Mouse (Mus musculus) limb, embryonic 11.5 days (tissue): ENCODE results near the gene Slx4ip. TPM values are rescaled to one million over a fixed set of nuclear protein-coding genes. Genes with fewer than 3 reads are reported as not detected.
A peak's percentile ranks its signal among the peaks of the same experiment; 100 is the strongest.

ENCODE experiments used
- ATAC-seq: fragments of 200-750 bp; cut with Nextera tagmentation; 2 replicates; pipeline ENCODE4 v1.8.0; 2017; ENCODE audit warnings: low read depth; ENCODE audit not compliant: insufficient number of reproducible peaks, low FRiP score, low TSS enrichment
- DNase-seq: peaks from one replicate; pipeline ENCODE4 v3.0.0-alpha.2; 2015; ENCODE audit warnings: low spot score
- H3K27ac ChIP-seq: fragments of 300-500 bp; sonication (generic); replicated peaks from 2 replicates; pipeline ENCODE4 v1.5.1; 2014; ENCODE audit warnings: low read depth, mild to moderate bottlenecking, low read length
- H3K27me3 ChIP-seq: fragments of 300-500 bp; sonication (generic); 2 replicates; pipeline ENCODE4 v1.6.1; 2014; ENCODE audit warnings: mild to moderate bottlenecking, low read length, mixed read lengths; ENCODE audit not compliant: control insufficient read depth, insufficient read depth
- H3K36me3 ChIP-seq: fragments of 300-500 bp; sonication (generic); 2 replicates; pipeline ENCODE4 v1.6.1; 2014; ENCODE audit warnings: mild to moderate bottlenecking, low read length, moderate library complexity, mixed read lengths; ENCODE audit not compliant: control insufficient read depth, insufficient read depth
- H3K4me1 ChIP-seq: fragments of 300-500 bp; sonication (generic); 2 replicates; pipeline ENCODE4 v1.6.1; 2014; ENCODE audit warnings: low read length, mixed read lengths; ENCODE audit not compliant: control insufficient read depth, insufficient read depth
- H3K4me2 ChIP-seq: fragments of 300-500 bp; sonication (generic); 2 replicates; pipeline ENCODE4 v1.6.1; 2014; ENCODE audit warnings: low read depth, mild to moderate bottlenecking, moderate library complexity; ENCODE audit not compliant: severe bottlenecking
- H3K4me3 ChIP-seq: fragments of 300-500 bp; sonication (generic); 2 replicates; pipeline ENCODE4 v1.5.1; 2014; ENCODE audit warnings: low read depth, low read length
- H3K9ac ChIP-seq: fragments of 300-500 bp; sonication (generic); 2 replicates; pipeline ENCODE4 v1.6.1; 2014; ENCODE audit warnings: mild to moderate bottlenecking, low read length
- H3K9me3 ChIP-seq: fragments of 300-500 bp; sonication (generic); 2 replicates; pipeline ENCODE4 v1.6.1; 2016; ENCODE audit warnings: low read length; ENCODE audit not compliant: control insufficient read depth
- WGBS: fragments of 180-500 bp; shearing (Covaris S2); extraction: QIAGEN DNeasy Blood & Tissue Kit; methylation state at CpG from one replicate; pipeline ENCODE4 v1.1.7; 2014; 5-methylcytosine and 5-hydroxymethylcytosine counted together
- polyA plus RNA-seq: library from polyadenylated mRNA; unstranded; fragments of >200 nt; fragmentation: Nextera tagmentation; extraction: Ambion mirVana; gene quantifications from 2 replicates; pipeline ENCODE4 v1.2.1, GENCODE M21; 2014

The Slx4ip gene
- polyA plus RNA-seq, 1 experiment from 2014 or later = 8.5 TPM

GRCm38 (mm10) chr2:137093298-137093630 is 202.2 kb downstream of the Slx4ip start:
- H3K27ac ChIP-seq = no peak overlapping the region
- DNase-seq (no peak), ATAC-seq (no peak)
- peaks cover 2% of the 10 kb centered on the region; the same call in 1 of the 2 replicates for H3K36me3 ChIP-seq
- H3K4me2 ChIP-seq = no peak overlapping the region
- H3K9ac ChIP-seq = no peak overlapping the region
- WGBS = 86% methylated on average over 7 of the region's 7 CpGs
- H3K27me3 ChIP-seq = no peaks in the 10 kb centered on the region
- H3K4me1 ChIP-seq = peaks cover 4% of the 10 kb centered on the region
- no peak overlapping the region for H3K4me3 ChIP-seq
- H3K9me3 ChIP-seq = no peaks in the 10 kb centered on the region

- H3K27ac ChIP-seq = no peak overlapping the region
These were observed 203.3 kb downstream of the Slx4ip start for GRCm38 (mm10) chr2:137094301-137094700.

GRCm38 (mm10) chr2:137096981-137097460 is 206.0 kb downstream of the Slx4ip start:
- DNase-seq = peak; percentile 42
- WGBS = 16% methylated on average over 5 of the region's 5 CpGs

More at GRCm38 (mm10) chr2:137094301-137094700, 203.3 kb downstream of the Slx4ip start:
- peaks cover 2% of the 10 kb centered on the region; the same call in 1 of the 2 replicates for H3K36me3 ChIP-seq
- DNase-seq (no peak), ATAC-seq (no peak)
- no peak overlapping the region for H3K4me2 ChIP-seq
- H3K4me1 ChIP-seq = peaks cover 13% of the 10 kb centered on the region
- no peaks in the 10 kb centered on the region for H3K9me3 ChIP-seq
- WGBS = 75% methylated on average over 8 of the region's 8 CpGs
- no peak overlapping the region for H3K4me3 ChIP-seq
- H3K27me3 ChIP-seq = no peaks in the 10 kb centered on the region
- no peak overlapping the region for H3K9ac ChIP-seq

DNA sequence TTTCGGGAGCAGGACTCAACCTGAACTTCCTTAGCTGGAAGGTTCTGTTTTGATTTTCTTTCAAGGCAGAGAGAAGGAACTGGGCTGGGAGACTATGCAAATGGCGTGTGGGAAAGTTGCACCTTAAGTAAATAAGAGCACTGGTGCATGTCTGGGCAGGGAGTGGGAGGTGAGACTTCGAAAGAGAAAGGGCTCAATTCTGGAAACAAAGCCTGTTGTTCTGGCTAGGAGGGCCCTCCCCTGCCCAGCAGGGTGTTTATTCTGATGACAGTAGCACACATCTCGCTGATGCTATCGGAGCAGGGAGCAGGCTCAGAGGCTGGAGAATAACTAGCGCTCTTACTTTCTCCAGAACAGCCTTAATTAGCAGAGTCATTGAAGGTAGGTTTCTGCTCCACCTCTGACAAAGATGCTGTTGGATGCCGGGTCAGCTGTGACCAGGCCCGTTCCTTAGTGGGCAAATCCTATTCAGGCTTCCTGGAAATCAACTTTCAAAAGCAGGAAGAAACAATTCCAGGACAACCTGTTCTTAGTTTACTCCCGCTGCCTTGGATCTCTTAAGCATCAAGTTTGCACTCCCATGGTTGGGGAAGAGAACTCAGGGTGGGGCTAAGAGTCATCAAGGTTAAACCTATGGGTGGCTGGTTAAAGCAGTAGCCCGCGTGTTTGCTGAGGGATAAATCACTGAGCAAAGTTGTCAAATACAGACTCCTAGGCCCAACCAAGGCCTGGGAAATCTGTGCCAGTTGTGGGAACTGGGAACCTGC is 207.4 kb downstream of the Slx4ip start:
- Histone ChIP-seq H3K4me2 (no peak overlapping the region), H3K4me1 (peaks cover 19% of the 10 kb centered on the region), H3K27ac (no peak overlapping the region; the same call in 1 of the 2 replicates), H3K9me3 (no peaks in the 10 kb centered on the region), H3K4me3 (no peak overlapping the region), H3K27me3 (no peaks in the 10 kb centered on the region), H3K9ac (no peak overlapping the region), H3K36me3 (peaks cover 4% of the 10 kb centered on the region)
- ATAC-seq (no peak), DNase-seq (no peak)
- 29% methylated on average over 11 of the region's 11 CpGs for WGBS

More at GRCm38 (mm10) chr2:137096981-137097460, 206.0 kb downstream of the Slx4ip start:
- H3K9ac ChIP-seq = no peak overlapping the region
- no peaks in the 10 kb centered on the region for H3K27me3 ChIP-seq
- H3K4me3 ChIP-seq = no peak overlapping the region
- H3K27ac ChIP-seq = no peak overlapping the region
- H3K36me3 ChIP-seq = peaks cover 2% of the 10 kb centered on the region; the same call in 1 of the 2 replicates
- peaks cover 19% of the 10 kb centered on the region for H3K4me1 ChIP-seq
- H3K4me2 ChIP-seq = no peak overlapping the region
- no peak for ATAC-seq
- no peaks in the 10 kb centered on the region for H3K9me3 ChIP-seq

- H3K27me3 ChIP-seq = no peaks in the 10 kb centered on the region
- peaks cover 19% of the 10 kb centered on the region for H3K4me1 ChIP-seq
- H3K9ac ChIP-seq = no peak overlapping the region
- H3K4me2 ChIP-seq = no peak overlapping the region
- no peak overlapping the region for H3K27ac ChIP-seq
- H3K9me3 ChIP-seq = no peaks in the 10 kb centered on the region
- no peak overlapping the region for H3K4me3 ChIP-seq
- ATAC-seq = no peak
- 6% methylated on average over 6 of the region's 6 CpGs for WGBS
- DNase-seq = no peak
- peaks cover 5% of the 10 kb centered on the region for H3K36me3 ChIP-seq
These were observed 208.3 kb downstream of the Slx4ip start for GRCm38 (mm10) chr2:137099211-137099734.

- WGBS = 35% methylated on average over 5 of the region's 5 CpGs
- Histone ChIP-seq H3K9me3 (no peaks in the 10 kb centered on the region), H3K4me3 (no peak overlapping the region), H3K27ac (no peak overlapping the region), H3K27me3 (no peaks in the 10 kb centered on the region), H3K4me1 (peaks cover 19% of the 10 kb centered on the region), H3K4me2 (no peak overlapping the region), H3K9ac (no peak overlapping the region), H3K36me3 (peaks cover 3% of the 10 kb centered on the region)
- ATAC-seq (no peak), DNase-seq (no peak)
These were observed 210.1 kb downstream of the Slx4ip start for GRCm38 (mm10) chr2:137101074-137101473.

DNA sequence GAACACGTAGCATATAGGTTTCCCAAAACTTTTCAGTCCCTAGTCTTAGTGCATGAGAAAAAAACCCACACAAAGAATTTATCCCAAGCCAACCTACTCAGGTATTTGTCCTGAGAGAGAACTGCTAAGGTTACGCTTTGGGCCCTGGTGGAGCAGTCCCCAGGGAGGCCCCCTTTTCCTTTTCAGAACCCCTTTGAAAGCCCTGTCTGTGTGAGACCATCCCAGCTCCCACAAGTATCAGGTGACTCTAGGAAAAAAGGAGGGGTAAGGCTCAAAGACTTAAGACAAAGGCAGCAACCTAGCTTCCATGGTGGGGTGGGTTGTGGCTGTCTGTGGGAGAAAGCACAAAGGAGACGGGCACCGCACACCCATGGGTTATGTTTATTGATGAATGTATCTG is 216.2 kb downstream of the Slx4ip start:
- H3K9ac ChIP-seq = no peak overlapping the region
- no peak overlapping the region for H3K4me3 ChIP-seq
- no peak for DNase-seq
- WGBS = 76% methylated on average over 4 of the region's 4 CpGs
- no peak overlapping the region for H3K27ac ChIP-seq
- no peaks in the 10 kb centered on the region for H3K27me3 ChIP-seq
- no peak for ATAC-seq
- peaks cover 2% of the 10 kb centered on the region; the same call in 1 of the 2 replicates for H3K36me3 ChIP-seq
- H3K9me3 ChIP-seq = no peaks in the 10 kb centered on the region
- H3K4me1 ChIP-seq = peaks cover 22% of the 10 kb centered on the region
- H3K4me2 ChIP-seq = no peak overlapping the region

GRCm38 (mm10) chr2:137107946-137108345 is 216.9 kb downstream of the Slx4ip start:
- peaks cover 24% of the 10 kb centered on the region for H3K4me1 ChIP-seq
- no peak for ATAC-seq

More at GRCm38 (mm10) chr2:137107946-137108345, 216.9 kb downstream of the Slx4ip start:
- Histone ChIP-seq H3K27me3 (no peaks in the 10 kb centered on the region), H3K27ac (no peak overlapping the region), H3K4me2 (no peak overlapping the region), H3K9ac (no peak overlapping the region), H3K4me3 (no peak overlapping the region), H3K9me3 (no peaks in the 10 kb centered on the region), H3K36me3 (peaks cover 2% of the 10 kb centered on the region; the same call in 1 of the 2 replicates)
- 66% methylated on average over 8 of the region's 8 CpGs for WGBS
- no peak for DNase-seq
